Mouse (Mus musculus) kidney, postnatal 0 days (tissue): Measurements from ENCODE around the gene Bcat2. TPM values are rescaled to one million over a fixed set of nuclear protein-coding genes. Genes with fewer than 3 reads are reported as not detected.

ENCODE experiments used
- ATAC-seq: fragments of 200-750 bp; cut with Nextera tagmentation; replicated peaks from 2 replicates; pipeline ENCODE4 v1.8.0; 2017; ENCODE audit warnings: low read depth, moderate number of reproducible peaks, moderate TSS enrichment, moderate library complexity; ENCODE audit not compliant: low FRiP score
- DNase-seq: peaks from one replicate; pipeline ENCODE4 v3.0.0-alpha.2; 2016; ENCODE audit warnings: low spot score
- H3K27ac ChIP-seq: fragments of 300-500 bp; sonication (generic); 2 replicates; pipeline ENCODE4 v1.5.1; 2014; ENCODE audit warnings: mild to moderate bottlenecking
- H3K27me3 ChIP-seq: fragments of 300-500 bp; sonication (generic); 2 replicates; pipeline ENCODE4 v1.6.1; 2014; ENCODE audit warnings: low read length, mixed read lengths; ENCODE audit not compliant: insufficient read depth
- H3K36me3 ChIP-seq: fragments of 300-500 bp; sonication (generic); 2 replicates; pipeline ENCODE4 v1.6.1; 2014; ENCODE audit warnings: low read length, mixed read lengths; ENCODE audit not compliant: insufficient read depth
- H3K4me1 ChIP-seq: fragments of 300-500 bp; sonication (generic); replicated peaks from 2 replicates; pipeline ENCODE4 v1.6.1; 2014; ENCODE audit warnings: antibody characterized with exemption, low read length, mixed read lengths; ENCODE audit not compliant: insufficient read depth
- H3K4me2 ChIP-seq: fragments of 300-500 bp; sonication (generic); 2 replicates; pipeline ENCODE4 v1.6.1; 2014; ENCODE audit warnings: mild to moderate bottlenecking, low read length, moderate library complexity, mixed read lengths
- H3K4me3 ChIP-seq: fragments of 300-500 bp; sonication (generic); replicated peaks from 2 replicates; pipeline ENCODE4 v1.5.1; 2014; ENCODE audit warnings: low read depth, low read length
- H3K9ac ChIP-seq: fragments of 300-500 bp; sonication (generic); 2 replicates; pipeline ENCODE4 v1.6.1; 2014; ENCODE audit warnings: low read depth, low read length
- H3K9me3 ChIP-seq: fragments of 300-500 bp; sonication (generic); replicated peaks from 2 replicates; pipeline ENCODE4 v1.6.1; 2016; ENCODE audit warnings: low read length, inconsistent platforms, mixed read lengths
- CTCF ChIP-seq: IDR thresholded peaks from 2 replicates; pipeline ENCODE4 v1.5.1; 2016; ENCODE audit warnings: antibody characterized with exemption, low read depth, mild to moderate bottlenecking, moderate library complexity
- WGBS: fragments of 180-500 bp; shearing (Covaris S2); extraction: QIAGEN DNeasy Blood & Tissue Kit; methylation state at CpG from one replicate; pipeline ENCODE4 v1.1.7; 2014; 5-methylcytosine and 5-hydroxymethylcytosine counted together
- polyA plus RNA-seq: library from polyadenylated mRNA; unstranded; fragments of >200 nt; fragmentation: Nextera tagmentation; extraction: Ambion mirVana; gene quantifications from 2 replicates; pipeline ENCODE4 v1.2.1, GENCODE M21; 2015

Bcat2 gene
- polyA plus RNA-seq, 1 experiment from 2014 or later = 92.7 TPM

DNA sequence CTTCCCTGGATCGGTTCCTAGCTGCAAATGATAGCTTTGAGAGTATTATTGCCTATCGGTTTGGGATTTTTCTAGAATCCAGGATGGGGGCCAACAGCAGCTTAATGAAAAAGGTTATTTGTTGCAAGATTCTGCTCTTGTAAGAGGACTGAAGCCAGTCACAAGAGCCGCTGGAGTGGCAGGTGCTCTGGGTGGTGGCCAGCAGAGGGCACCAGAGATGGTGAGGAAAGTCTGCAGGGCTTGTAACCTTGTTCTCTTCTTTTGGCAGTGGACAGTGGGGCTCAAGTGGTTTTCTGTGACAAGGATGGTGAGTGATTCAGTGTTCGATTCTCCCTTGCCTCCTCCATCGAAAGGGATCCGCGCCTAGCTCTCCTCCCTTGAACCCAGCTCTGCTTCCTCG lies 14.2 kb upstream of the Bcat2 start:
- DNase-seq (peak; percentile 86), ATAC-seq (no peak)

GRCm38 (mm10) chr7:45558907-45559306 lies 11.0 kb upstream of the Bcat2 start:
- ATAC-seq (no peak), DNase-seq (no peak)
- peaks cover 8% of the 10 kb centered on the region; the same call in 1 of the 2 replicates for H3K4me1 ChIP-seq
- no peaks in the 10 kb centered on the region for H3K27me3 ChIP-seq
- H3K9me3 ChIP-seq = no peaks in the 10 kb centered on the region
- TF ChIP-seq CTCF = no peak
- H3K4me2 ChIP-seq = no peak overlapping the region
- no peak overlapping the region for H3K9ac ChIP-seq
- 46% methylated on average over 6 of the region's 6 CpGs for WGBS
- H3K27ac ChIP-seq = no peak overlapping the region
- no peaks in the 10 kb centered on the region for H3K36me3 ChIP-seq
- H3K4me3 ChIP-seq = no peak overlapping the region

More for the DNA sequence above, 14.2 kb upstream of the Bcat2 start:
- Histone ChIP-seq H3K9ac (no peak overlapping the region), H3K27me3 (no peaks in the 10 kb centered on the region), H3K27ac (no peak overlapping the region; the same call in 1 of the 2 replicates), H3K4me3 (no peak overlapping the region), H3K36me3 (no peaks in the 10 kb centered on the region), H3K4me2 (no peak overlapping the region), H3K4me1 (0 out of 2 replicates have a peak, but pooled peaks cover under 1% of the 10 kb centered on the region), H3K9me3 (no peaks in the 10 kb centered on the region)
- 22% methylated on average over 8 of the region's 8 CpGs for WGBS
- TF ChIP-seq CTCF = peak; percentile 89

DNA sequence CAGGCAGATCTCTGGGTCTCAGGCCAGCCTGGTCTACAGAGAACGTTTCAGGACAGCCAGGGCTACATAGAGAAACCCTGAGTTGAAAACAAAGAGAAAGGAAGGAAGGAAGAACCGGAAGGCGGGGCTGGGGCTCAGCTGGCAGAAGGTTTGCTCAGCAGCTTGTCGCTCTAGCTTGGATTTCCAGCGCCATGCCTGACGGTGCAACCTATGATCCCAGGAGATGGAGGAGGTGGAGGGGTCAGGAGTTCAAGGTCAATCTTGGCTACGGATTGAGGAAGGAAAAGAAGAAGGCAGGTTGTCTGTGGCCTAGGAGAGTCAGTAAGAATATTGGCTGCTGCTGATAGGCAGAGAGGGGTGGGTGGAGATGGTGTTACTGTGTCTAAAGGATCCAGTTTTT lies 9.7 kb upstream of the Bcat2 start:
- Histone ChIP-seq H3K36me3 (no peaks in the 10 kb centered on the region), H3K9ac (no peak overlapping the region), H3K27ac (no peak overlapping the region), H3K4me1 (peaks cover 8% of the 10 kb centered on the region; the same call in 1 of the 2 replicates), H3K4me2 (no peak overlapping the region), H3K4me3 (no peak overlapping the region), H3K27me3 (no peaks in the 10 kb centered on the region), H3K9me3 (no peaks in the 10 kb centered on the region)
- DNase-seq = no peak
- no peak for ATAC-seq
- 80% methylated on average over 7 of the region's 7 CpGs for WGBS
- no peak for TF ChIP-seq CTCF

DNA sequence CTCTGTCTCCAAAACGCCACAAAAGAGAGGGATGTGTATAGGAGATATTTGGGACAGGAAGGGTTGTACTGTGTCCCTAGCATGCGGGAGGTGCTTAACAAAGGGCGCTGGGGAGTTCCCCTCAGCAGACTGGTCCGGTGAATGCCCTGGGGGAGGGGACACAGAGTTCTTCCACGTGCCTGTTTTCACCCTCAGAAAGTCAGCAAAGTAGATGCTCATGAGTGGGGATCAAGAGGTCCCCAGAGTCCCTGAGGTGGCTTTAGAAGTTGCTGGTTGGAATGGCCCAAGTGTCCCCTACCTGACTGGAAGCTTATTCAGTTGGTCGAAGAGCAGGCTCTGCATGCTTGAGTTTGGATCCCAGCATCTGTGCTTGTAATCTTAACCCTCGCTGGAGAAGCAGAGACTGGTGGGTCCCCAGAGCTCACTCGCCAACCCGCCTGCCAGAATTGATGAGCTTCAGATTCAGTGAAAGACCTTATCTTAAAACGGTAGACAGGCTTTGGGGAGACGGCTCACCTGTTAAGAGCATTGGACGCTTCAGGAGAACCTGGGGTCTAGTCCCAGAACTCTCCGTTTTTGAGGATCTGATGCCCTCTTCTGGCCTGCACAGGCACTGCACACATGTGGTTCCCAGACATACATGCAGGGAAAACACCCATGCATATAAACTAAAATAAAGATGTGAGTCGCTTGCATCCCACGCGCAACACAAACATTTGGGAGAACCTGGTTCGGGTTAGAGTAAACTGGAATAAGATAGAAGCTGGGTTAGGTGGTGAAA lies 8.9 kb upstream of the Bcat2 start:
- DNase-seq = peak; percentile 83
- peaks cover 8% of the 10 kb centered on the region; the same call in 1 of the 2 replicates for H3K4me1 ChIP-seq
- no peaks in the 10 kb centered on the region for H3K27me3 ChIP-seq
- no peak overlapping the region for H3K9ac ChIP-seq
- H3K9me3 ChIP-seq = no peaks in the 10 kb centered on the region
- H3K27ac ChIP-seq = no peak overlapping the region
- H3K4me2 ChIP-seq = peak overlapping the region; percentile 27; the same call in 1 of the 2 replicates
- ATAC-seq = no peak
- peak; percentile 95 for TF ChIP-seq CTCF
- H3K4me3 ChIP-seq = no peak overlapping the region
- 15% methylated on average over 17 of the region's 17 CpGs for whole genome bisulfite sequencing
- H3K36me3 ChIP-seq = no peaks in the 10 kb centered on the region

DNA sequence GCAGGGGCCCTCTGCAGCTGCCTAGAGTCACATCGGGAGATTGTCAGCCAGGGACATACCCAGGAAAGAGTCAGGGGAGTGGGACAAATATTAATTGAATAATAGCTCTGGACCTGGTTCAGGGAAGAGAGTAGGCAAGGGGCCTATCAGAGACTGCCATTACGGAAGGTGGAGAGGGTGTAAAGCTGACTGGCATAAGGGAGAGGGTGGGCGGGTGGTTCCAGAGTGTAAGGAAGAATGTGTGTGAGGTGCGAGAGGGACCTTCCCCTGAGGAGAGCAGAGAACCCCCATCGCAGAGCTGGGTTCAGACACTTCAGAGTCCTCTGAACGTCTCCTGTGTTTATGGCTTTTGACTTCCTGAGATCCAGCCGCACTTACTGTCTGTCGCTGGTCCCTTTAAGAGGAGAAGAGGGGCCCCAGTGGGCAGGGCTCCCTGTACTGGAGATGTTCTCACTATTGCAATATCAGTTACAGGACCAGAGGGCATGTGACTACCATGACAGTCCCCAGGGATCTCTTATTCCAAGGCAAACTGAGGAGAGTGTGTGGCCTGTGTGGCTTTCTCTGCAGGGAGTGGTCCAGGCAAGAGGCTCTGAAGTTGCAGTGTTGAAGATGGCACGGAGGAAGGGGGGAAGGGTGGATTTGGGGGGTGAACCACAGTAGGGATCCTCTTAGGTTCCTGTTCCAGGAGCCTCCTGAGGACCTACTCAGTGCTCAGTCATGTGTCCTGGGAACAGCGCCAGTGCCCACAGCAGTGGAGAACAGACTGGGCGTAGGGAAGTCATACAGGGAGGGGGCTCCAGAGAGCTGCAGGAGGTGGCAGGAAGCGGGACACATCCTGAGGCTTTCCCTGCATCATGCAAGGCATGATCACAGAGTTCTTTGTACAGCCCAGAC lies 8.1 kb upstream of the Bcat2 start:
- H3K36me3 ChIP-seq = no peaks in the 10 kb centered on the region
- WGBS = 28% methylated on average over 12 of the region's 12 CpGs
- no peak overlapping the region for H3K4me3 ChIP-seq
- H3K4me2 ChIP-seq = peak overlapping the region; percentile 2; the same call in 1 of the 2 replicates
- H3K4me1 ChIP-seq = peaks cover 8% of the 10 kb centered on the region; the same call in 1 of the 2 replicates
- H3K9me3 ChIP-seq = no peaks in the 10 kb centered on the region
- 0 out of 2 replicates have a peak overlapping the region, but pooled peaks have one; percentile 1 for H3K9ac ChIP-seq
- H3K27me3 ChIP-seq = no peaks in the 10 kb centered on the region
- TF ChIP-seq CTCF = no peak
- ATAC-seq (peak; percentile 31; the same call in 1 of the 2 replicates), DNase-seq (peak; percentile 79)
- 0 out of 2 replicates have a peak overlapping the region, but pooled peaks have one; percentile 13 for H3K27ac ChIP-seq

DNA sequence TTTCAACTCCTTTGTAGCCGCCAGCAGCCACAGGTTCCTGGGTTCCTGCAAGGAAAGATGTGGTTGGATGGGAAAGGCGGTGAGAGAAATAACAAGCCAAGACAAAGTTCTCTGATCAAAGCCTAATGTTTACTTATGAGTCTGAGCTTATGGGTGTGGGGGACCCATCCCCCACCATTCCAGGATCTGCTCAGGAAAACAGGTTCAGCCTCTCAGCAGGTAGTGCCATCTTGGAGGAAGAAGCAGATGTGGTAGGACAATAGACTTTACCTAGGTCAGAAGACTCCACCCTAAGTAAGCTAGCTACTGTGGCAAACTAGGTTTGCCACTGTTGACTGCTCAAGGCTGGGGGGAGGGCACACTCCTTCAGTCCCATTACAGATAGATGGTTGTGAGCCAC lies 5.1 kb upstream of the Bcat2 start:
- ATAC-seq = no peak
- H3K27ac ChIP-seq = no peak overlapping the region
- WGBS = 68% methylated on average over 2 of the region's 2 CpGs
- TF ChIP-seq CTCF = no peak
- no peak overlapping the region for H3K9ac ChIP-seq
- DNase-seq = no peak
- no peaks in the 10 kb centered on the region for H3K27me3 ChIP-seq
- H3K9me3 ChIP-seq = no peaks in the 10 kb centered on the region
- no peak overlapping the region for H3K4me2 ChIP-seq
- H3K36me3 ChIP-seq = no peaks in the 10 kb centered on the region
- H3K4me1 ChIP-seq = peaks cover 8% of the 10 kb centered on the region; the same call in 1 of the 2 replicates
- no peak overlapping the region for H3K4me3 ChIP-seq
